Mouse (Mus musculus): ENCODE results near the gene Ptprz1.

DNA sequence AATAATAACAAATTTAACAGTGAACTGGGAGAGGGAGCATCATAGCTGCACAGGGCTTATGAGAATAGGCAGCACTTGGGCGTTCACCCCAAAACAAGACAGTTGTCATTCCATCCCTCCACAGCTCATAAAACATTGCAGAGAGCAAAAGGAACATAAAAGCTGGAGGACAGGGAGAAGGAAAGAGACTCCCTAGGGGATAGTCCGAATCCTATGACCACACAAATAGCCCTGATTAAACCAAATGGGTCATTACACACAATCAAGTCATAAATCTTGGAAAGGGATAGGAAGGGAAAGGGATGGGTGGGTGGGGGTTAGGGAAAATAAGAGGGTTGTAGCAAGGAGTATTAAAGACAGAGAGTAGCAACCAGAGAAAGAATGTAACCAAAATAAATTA, 203.0 kb downstream of the Ptprz1 start:
- no peak for TF ChIP-seq CTCF (conservative IDR thresholded peaks at IDR 0.05 in 1 of 2, IDR thresholded peaks at IDR 0.05 in 1 of 2; ENCODE audit: low read depth in 2 of 2, low read length in 2 of 2)
- no peak for TF ChIP-seq ELF1 (IDR thresholded peaks at IDR 0.05; ENCODE audit: low read depth, low read length)
- no peak for TF ChIP-seq PAX5 (IDR thresholded peaks at IDR 0.05; ENCODE audit: low read length)
- TF ChIP-seq POLR2A (IDR thresholded peaks at IDR 0.05; ENCODE audit: low read depth, low read length), result no peak
- TF ChIP-seq SIN3A (IDR thresholded peaks at IDR 0.05; ENCODE audit: low read length), result no peak
- TF ChIP-seq EP300 (IDR thresholded peaks at IDR 0.05; ENCODE audit: low read length), result no peak
- no peak for TF ChIP-seq POLR2AphosphoS2 (IDR thresholded peaks at IDR 0.05; ENCODE audit: low read depth, low read length)
- TF ChIP-seq MAX (IDR thresholded peaks at IDR 0.05; ENCODE audit: low read length), result no peak
- TF ChIP-seq ZKSCAN1 (IDR thresholded peaks at IDR 0.05; ENCODE audit: borderline replicate concordance, low read depth, low read length), result no peak
